Mouse (Mus musculus): Measurements from ENCODE around the gene Usp49. TPM values are rescaled to one million over a fixed set of nuclear protein-coding genes. Genes with fewer than 3 reads are reported as not detected.

Gene Usp49
- total and polyA plus RNA-seq, 2 experiments from 2014 or later, result 4.7 to 18.9 TPM

GRCm38 (mm10) chr17:47664474-47664873 lies 34.0 kb downstream of the Usp49 start:
- no peak for TF ChIP-seq CTCF (IDR thresholded peaks at IDR 0.05; ENCODE audit: low read depth)
- no peaks in the 10 kb centered on the region for H3K9me3 ChIP-seq (ENCODE audit: low read length)
- no peak overlapping the region for H3K4me2 ChIP-seq (ENCODE audit: low read depth)
- H3K27me3 ChIP-seq (ENCODE audit: insufficient read depth, low read length), result no peaks in the 10 kb centered on the region
- DNase-seq (no peak), ATAC-seq (no peak)
- H3K9ac ChIP-seq, result no peak overlapping the region
- no peaks in the 10 kb centered on the region for H3K4me1 ChIP-seq (ENCODE audit: insufficient read depth)
- no peak overlapping the region for H3K4me3 ChIP-seq (ENCODE audit: low read depth, low read length)
- H3K27ac ChIP-seq (ENCODE audit: low read depth, low read length), result no peak overlapping the region
- H3K36me3 ChIP-seq (ENCODE audit: insufficient read depth), result 0 out of 2 replicates have a peak, but pooled peaks cover 4% of the 10 kb centered on the region
- 84% methylated on average over 7 of the region's 7 CpGs for WGBS

- no peak overlapping the region for H3K4me2 ChIP-seq (ENCODE audit: low read depth)
- no peaks in the 10 kb centered on the region for H3K9me3 ChIP-seq (ENCODE audit: low read length)
- no peak for TF ChIP-seq CTCF (IDR thresholded peaks at IDR 0.05; ENCODE audit: low read depth)
- ATAC-seq (peak; percentile 79), DNase-seq (peak; percentile 27)
- no peak overlapping the region for H3K9ac ChIP-seq
- 0 out of 2 replicates have a peak, but pooled peaks cover 2% of the 10 kb centered on the region for H3K36me3 ChIP-seq (ENCODE audit: insufficient read depth)
- no peak overlapping the region for H3K4me3 ChIP-seq (ENCODE audit: low read depth, low read length)
- no peaks in the 10 kb centered on the region for H3K4me1 ChIP-seq (ENCODE audit: insufficient read depth)
- WGBS, result 38% methylated on average over 4 of the region's 4 CpGs
- H3K27ac ChIP-seq (ENCODE audit: low read depth, low read length), result peak overlapping the region; percentile 5; the same call in 1 of the 2 replicates
- no peaks in the 10 kb centered on the region for H3K27me3 ChIP-seq (ENCODE audit: insufficient read depth, low read length)
These were observed 38.7 kb downstream of the Usp49 start for GRCm38 (mm10) chr17:47669166-47669565.

- peaks cover 14% of the 10 kb centered on the region for H3K36me3 ChIP-seq (ENCODE audit: insufficient read depth)
- DNase-seq (peak; percentile 12), ATAC-seq (peak; percentile 34; the same call in 1 of the 2 replicates)
These were observed 41.5 kb downstream of the Usp49 start for GRCm38 (mm10) chr17:47671988-47672310.

GRCm38 (mm10) chr17:47672311-47673111 lies 42.0 kb downstream of the Usp49 start:
- no peaks in the 10 kb centered on the region for H3K4me1 ChIP-seq (ENCODE audit: insufficient read depth)
- WGBS, result 11% methylated on average over 65 of the region's 68 CpGs
- peak overlapping the region; percentile 37; the same call in 1 of the 2 replicates for H3K9ac ChIP-seq
- no peak for TF ChIP-seq CTCF (IDR thresholded peaks at IDR 0.05; ENCODE audit: low read depth)
- no peak overlapping the region for H3K27ac ChIP-seq (ENCODE audit: low read depth, low read length)
- H3K4me3 ChIP-seq (ENCODE audit: low read depth, low read length), result peak overlapping the region; percentile 29
- no peaks in the 10 kb centered on the region for H3K27me3 ChIP-seq (ENCODE audit: insufficient read depth, low read length)
- peaks cover 14% of the 10 kb centered on the region for H3K36me3 ChIP-seq (ENCODE audit: insufficient read depth)
- peak overlapping the region; percentile 50 for H3K4me2 ChIP-seq (ENCODE audit: low read depth)
- no peaks in the 10 kb centered on the region for H3K9me3 ChIP-seq (ENCODE audit: low read length)
- DNase-seq, result peak; percentile 31
- peak; percentile 45 for ATAC-seq

More at GRCm38 (mm10) chr17:47671988-47672310, 41.5 kb downstream of the Usp49 start:
- Histone ChIP-seq H3K27me3 (ENCODE audit: insufficient read depth, low read length) (no peaks in the 10 kb centered on the region), H3K4me3 (ENCODE audit: low read depth, low read length) (peak overlapping the region; percentile 29), H3K4me2 (ENCODE audit: low read depth) (peak overlapping the region; percentile 50), H3K9ac (peak overlapping the region; percentile 37; the same call in 1 of the 2 replicates), H3K9me3 (ENCODE audit: low read length) (no peaks in the 10 kb centered on the region), H3K4me1 (ENCODE audit: insufficient read depth) (no peaks in the 10 kb centered on the region), H3K27ac (ENCODE audit: low read depth, low read length) (no peak overlapping the region)
- WGBS, result 22% methylated on average over 14 of the region's 14 CpGs
- no peak for TF ChIP-seq CTCF (IDR thresholded peaks at IDR 0.05; ENCODE audit: low read depth)

- 14% methylated on average over 9 of the region's 9 CpGs for WGBS
- Histone ChIP-seq H3K9ac (no peak overlapping the region), H3K4me3 (ENCODE audit: low read depth, low read length) (no peak overlapping the region), H3K27me3 (ENCODE audit: insufficient read depth, low read length) (no peaks in the 10 kb centered on the region), H3K4me1 (ENCODE audit: insufficient read depth) (no peaks in the 10 kb centered on the region), H3K4me2 (ENCODE audit: low read depth) (no peak overlapping the region), H3K9me3 (ENCODE audit: low read length) (no peaks in the 10 kb centered on the region), H3K36me3 (ENCODE audit: insufficient read depth) (peaks cover 52% of the 10 kb centered on the region), H3K27ac (ENCODE audit: low read depth, low read length) (0 out of 2 replicates have a peak overlapping the region, but pooled peaks have one; percentile 5)
- DNase-seq (peak; percentile 91), ATAC-seq (peak; percentile 55; the same call in 1 of the 2 replicates)
- TF ChIP-seq CTCF (IDR thresholded peaks at IDR 0.05; ENCODE audit: low read depth), result peak; percentile 92
These were observed 46.1 kb downstream of the Usp49 start for GRCm38 (mm10) chr17:47676581-47676980.

- Histone ChIP-seq H3K27ac (ENCODE audit: low read depth, low read length) (no peak overlapping the region), H3K9me3 (ENCODE audit: low read length) (no peaks in the 10 kb centered on the region), H3K4me1 (ENCODE audit: insufficient read depth) (no peaks in the 10 kb centered on the region), H3K27me3 (ENCODE audit: insufficient read depth, low read length) (no peaks in the 10 kb centered on the region), H3K36me3 (ENCODE audit: insufficient read depth) (peaks cover 68% of the 10 kb centered on the region), H3K9ac (no peak overlapping the region), H3K4me2 (ENCODE audit: low read depth) (no peak overlapping the region), H3K4me3 (ENCODE audit: low read depth, low read length) (no peak overlapping the region)
- no peak for ATAC-seq
- DNase-seq, result no peak
- TF ChIP-seq CTCF (IDR thresholded peaks at IDR 0.05; ENCODE audit: low read depth), result no peak
- 96% methylated on average over 5 of the region's 5 CpGs for WGBS
These were observed 47.7 kb downstream of the Usp49 start for GRCm38 (mm10) chr17:47678238-47678637.

GRCm38 (mm10) chr17:47678702-47679101 lies 48.2 kb downstream of the Usp49 start:
- DNase-seq, result no peak
- H3K4me2 ChIP-seq (ENCODE audit: low read depth), result no peak overlapping the region
- peaks cover 72% of the 10 kb centered on the region for H3K36me3 ChIP-seq (ENCODE audit: insufficient read depth)
- H3K27ac ChIP-seq (ENCODE audit: low read depth, low read length), result no peak overlapping the region
- no peaks in the 10 kb centered on the region for H3K27me3 ChIP-seq (ENCODE audit: insufficient read depth, low read length)
- H3K9me3 ChIP-seq (ENCODE audit: low read length), result no peaks in the 10 kb centered on the region
- no peak for TF ChIP-seq CTCF (IDR thresholded peaks at IDR 0.05; ENCODE audit: low read depth)
- 88% methylated on average over 5 of the region's 5 CpGs for WGBS
- no peak overlapping the region for H3K9ac ChIP-seq
- no peak for ATAC-seq
- no peak overlapping the region for H3K4me3 ChIP-seq (ENCODE audit: low read depth, low read length)
- H3K4me1 ChIP-seq (ENCODE audit: insufficient read depth), result no peaks in the 10 kb centered on the region

Measured in forebrain, postnatal 0 days (tissue).